In the genomic region with DNA sequence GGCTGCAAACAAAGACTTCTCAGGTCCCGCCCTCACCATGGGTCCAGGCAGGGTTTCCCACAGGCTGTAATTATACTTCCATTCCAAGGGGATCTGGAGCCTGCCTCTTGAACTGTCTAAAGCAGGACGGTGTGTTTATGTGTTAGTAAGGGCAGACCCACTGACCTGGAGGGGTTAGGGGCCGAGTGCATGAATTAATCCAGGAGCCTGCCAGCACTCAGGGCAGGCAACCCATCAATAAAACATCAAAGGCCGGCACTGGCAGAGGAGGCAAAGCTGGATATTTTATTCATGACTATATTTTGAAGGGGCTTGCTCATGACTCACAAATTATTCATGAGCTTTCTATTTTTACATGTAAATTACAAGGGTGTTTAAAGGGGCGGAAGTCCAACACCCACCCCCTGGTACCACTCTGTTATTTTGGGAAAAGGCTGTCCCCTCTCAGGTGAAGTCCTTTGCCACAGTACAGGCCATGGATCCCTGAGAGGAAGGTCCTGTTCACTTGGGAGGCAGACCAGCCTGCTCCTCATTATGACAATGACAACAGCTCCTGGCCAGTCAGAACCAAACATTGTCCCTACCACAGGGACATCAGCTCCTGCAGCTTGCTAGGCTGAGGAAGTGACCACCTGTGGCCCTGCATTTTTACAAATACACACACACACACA, we compare ENCODE assay signal across 18 mouse cellular contexts.
DNase-seq lines count a peak whose midpoint lies in the region; ATAC-seq lines count a peak whose summit lies in the region.
"Had no signal": no experiment of that assay in that cellular context is flagged by ENCODE, and none has a peak within 500 bp of the region (broad histone marks: within the 10 kb centered on the region; RNA-seq: fewer than 3 reads in every experiment).

No protein-coding gene starts in this region.

- DNase-seq in forebrain, embryonic 10.5 days (ENCODE audit: extremely low spot score, low spot score) = no peak
- DNase-seq in retina, embryonic 14.5 days (ENCODE audit: low spot score) = peak; percentile 46
- DNase-seq in retina, postnatal 1 day = no peak
- DNase-seq in T-cell, adult 2 months (ENCODE audit: low spot score) = no peak
- DNase-seq in frontal cortex, postnatal 36 days (ENCODE audit: low spot score in 2 of 2) = no peak
- DNase-seq: cerebellum, adult 18-20 months; gastrocnemius, postnatal 10 days; heart, adult 18-20 months; kidney, adult 2 months; kidney, postnatal 25 days; layer of hippocampus, adult 9-11 months; liver, postnatal 0 days; lung, postnatal 14 days; thymus, postnatal 25 days had no signal

- no peak overlapping the region for H3K9ac ChIP-seq in forebrain, embryonic 13.5 days
- no peak overlapping the region for H3K9ac ChIP-seq in midbrain, embryonic 13.5 days (replicated peaks)
- H3K9ac ChIP-seq: limb, embryonic 15.5 days; liver, postnatal 0 days; neural tube, embryonic 13.5 days had no signal

- 41% methylated on average over 5 of the region's 5 CpGs for WGBS in forebrain, embryonic 13.5 days
- WGBS in forebrain, embryonic 10.5 days = 57% methylated on average over 5 of the region's 5 CpGs
- 31% methylated on average over 5 of the region's 5 CpGs for WGBS in midbrain, embryonic 13.5 days

- no peaks in the 10 kb centered on the region for H3K9me3 ChIP-seq in forebrain, embryonic 13.5 days (replicated peaks)
- peaks cover 4% of the 10 kb centered on the region; the same call in 1 of the 2 replicates for H3K9me3 ChIP-seq in forebrain, embryonic 10.5 days
- no peaks in the 10 kb centered on the region for H3K9me3 ChIP-seq in midbrain, embryonic 13.5 days
- H3K9me3 ChIP-seq: limb, embryonic 15.5 days; neural tube, embryonic 13.5 days had no signal

- no peaks in the 10 kb centered on the region for H3K27me3 ChIP-seq in forebrain, embryonic 13.5 days
- no peaks in the 10 kb centered on the region for H3K27me3 ChIP-seq in forebrain, embryonic 10.5 days (ENCODE audit: poor library complexity, severe bottlenecking)
- H3K27me3 ChIP-seq in midbrain, embryonic 13.5 days = no peaks in the 10 kb centered on the region
- H3K27me3 ChIP-seq: limb, embryonic 15.5 days; neural tube, embryonic 13.5 days had no signal

- H3K4me3 ChIP-seq in forebrain, embryonic 13.5 days = no peak overlapping the region
- no peak overlapping the region for H3K4me3 ChIP-seq in forebrain, embryonic 10.5 days
- no peak overlapping the region for H3K4me3 ChIP-seq in midbrain, embryonic 13.5 days (replicated peaks)
- H3K4me3 ChIP-seq: limb, embryonic 15.5 days; neural tube, embryonic 13.5 days had no signal

- no peak overlapping the region for H3K4me2 ChIP-seq in forebrain, embryonic 13.5 days
- no peak overlapping the region for H3K4me2 ChIP-seq in midbrain, embryonic 13.5 days (replicated peaks)
- H3K4me2 ChIP-seq: limb, embryonic 15.5 days; neural tube, embryonic 13.5 days had no signal

- H3K27ac ChIP-seq in forebrain, embryonic 13.5 days = no peak overlapping the region; the same call in 1 of the 2 replicates
- no peak overlapping the region for H3K27ac ChIP-seq in forebrain, embryonic 10.5 days
- H3K27ac ChIP-seq in midbrain, embryonic 13.5 days = peak overlapping the region; percentile 80
- H3K27ac ChIP-seq: neural tube, embryonic 13.5 days had no signal

- H3K36me3 ChIP-seq in forebrain, embryonic 13.5 days (ENCODE audit: poor library complexity, severe bottlenecking) = no peaks in the 10 kb centered on the region
- no peaks in the 10 kb centered on the region for H3K36me3 ChIP-seq in forebrain, embryonic 10.5 days (replicated peaks)
- no peaks in the 10 kb centered on the region for H3K36me3 ChIP-seq in midbrain, embryonic 13.5 days
- H3K36me3 ChIP-seq: limb, embryonic 15.5 days; neural tube, embryonic 13.5 days had no signal

- H3K4me1 ChIP-seq in forebrain, embryonic 13.5 days = peaks cover 20% of the 10 kb centered on the region
- peaks cover 8% of the 10 kb centered on the region; the same call in 1 of the 2 replicates for H3K4me1 ChIP-seq in forebrain, embryonic 10.5 days
- H3K4me1 ChIP-seq in midbrain, embryonic 13.5 days (replicated peaks) = peaks cover 14% of the 10 kb centered on the region

- peak; percentile 50; the same call in 1 of the 2 replicates for ATAC-seq in forebrain, embryonic 13.5 days
- peak; percentile 81 for ATAC-seq in midbrain, embryonic 13.5 days
- ATAC-seq: liver, postnatal 0 days had no signal
